Mouse (Mus musculus) T-cell, adult 66 days (primary cell): ENCODE data around the gene Lhfpl5. TPM values are rescaled to one million over a fixed set of nuclear protein-coding genes. Genes with fewer than 3 reads are reported as not detected.

ENCODE experiments used
- total RNA-seq, 2 experiments: library from RNA; stranded (reverse); gene quantifications; 3 replicates in 1 of 2; 4 replicates in 1 of 2; pipeline ENCODE4 v1.2.4; 2023

Lhfpl5 gene
- total RNA-seq, result not detected

GRCm38 (mm10) chr17:28575244-28576125 lies at the start of gene Lhfpl5:
Gene Lhfpl5, plus strand, starts transcription at chr17:28575641.

GRCm38 (mm10) chr17:28530506-28530905 lies 44.9 kb upstream of the Lhfpl5 start, which contains the start of gene Armc12:
Gene Armc12, plus strand, starts transcription at chr17:28530806.

GRCm38 (mm10) chr17:28549111-28549510 lies 26.3 kb upstream of the Lhfpl5 start, which contains the start of gene Clpsl2:
Gene Clpsl2, plus strand, starts transcription at chr17:28549411.

GRCm38 (mm10) chr17:28560598-28560997 lies 14.8 kb upstream of the Lhfpl5 start, which contains the start of gene Clps:
Gene Clps, minus strand, starts transcription at chr17:28560766.

GRCm38 (mm10) chr17:28622300-28622759 lies 46.9 kb downstream of the Lhfpl5 start, which contains the start of gene Srpk1:
Gene Srpk1, minus strand, starts transcription at chr17:28622709.

Other genes starting within 250 kb of the Lhfpl5 start
- 1,000 to 10,000 TPM; 2,031 to 2,062 TPM for gene Rpl10a, start 247.2 kb upstream of the Lhfpl5 start, total RNA-seq
- not detected for gene Tead3, start 224.8 kb upstream of the Lhfpl5 start, total RNA-seq
- under 1 TPM; 0.47 TPM for gene Tulp1, start 210.4 kb upstream of the Lhfpl5 start, total RNA-seq
- gene Fkbp5, start 58.1 kb upstream of the Lhfpl5 start, total RNA-seq, result 10 to 100 TPM; 42.4 to 46.5 TPM
- gene Armc12, start 44.8 kb upstream of the Lhfpl5 start, total RNA-seq, result under 1 TPM in 1 of 2 experiments, not detected in 1; 0.58 TPM
- gene Clpsl2, start 26.2 kb upstream of the Lhfpl5 start, total RNA-seq, result not detected
- not detected for gene Clps, start 14.9 kb upstream of the Lhfpl5 start, total RNA-seq
- 100 to 1,000 TPM; 341 to 367 TPM for gene Srpk1, start 47.1 kb downstream of the Lhfpl5 start, total RNA-seq
- gene Slc26a8, start 114.6 kb downstream of the Lhfpl5 start, total RNA-seq, result 1 to 10 TPM in 1 of 2 experiments, under 1 TPM in 1; 0.56 to 2.4 TPM
- gene Mapk14, start 115.7 kb downstream of the Lhfpl5 start, total RNA-seq, result 100 to 1,000 TPM; 109 to 117 TPM
- 10 to 100 TPM; 12.6 to 14.1 TPM for gene AC170998.1, start 150.4 kb downstream of the Lhfpl5 start, total RNA-seq
- 1 to 10 TPM; 1.6 to 2.3 TPM for gene Mapk13, start 193.7 kb downstream of the Lhfpl5 start, total RNA-seq
- gene Brpf3, start 225.4 kb downstream of the Lhfpl5 start, total RNA-seq, result 10 to 100 TPM; 49.1 to 51.3 TPM